Comparison of ENCODE assay signal across 15 mouse cellular contexts in the genomic region with DNA sequence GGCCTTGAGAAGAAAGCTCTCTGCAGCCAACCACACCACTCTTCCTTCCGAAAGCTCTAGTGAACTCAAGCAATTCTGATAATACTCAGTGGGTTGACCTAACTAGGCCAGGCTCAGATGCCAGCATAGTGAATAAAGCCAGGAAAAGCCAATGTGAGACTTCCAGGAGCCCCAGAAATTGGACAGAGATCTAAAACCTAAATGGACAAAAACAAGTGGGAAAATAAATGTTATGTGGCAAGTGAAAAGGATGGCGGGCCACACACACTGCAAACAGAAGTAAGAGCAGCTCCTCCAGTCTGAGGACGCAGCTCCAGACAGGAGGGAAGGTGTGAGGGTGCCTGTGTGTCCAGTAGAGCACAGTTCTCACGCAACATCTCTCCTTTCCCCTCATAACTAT. TPM values are rescaled to one million over a fixed set of nuclear protein-coding genes. Genes with fewer than 3 reads are reported as not detected.
"Had no signal": no experiment of that assay in that cellular context is flagged by ENCODE, and none has a peak within 500 bp of the region (broad histone marks: within the 10 kb centered on the region; RNA-seq: fewer than 3 reads in every experiment).

No protein-coding gene starts in this region.

- H3K9me3 ChIP-seq: limb, embryonic 10.5 days; liver, embryonic 15.5 days had no signal

- H3K4me1 ChIP-seq: liver, embryonic 15.5 days had no signal

- H3K9ac ChIP-seq: liver, embryonic 15.5 days had no signal

- H3K36me3 ChIP-seq: limb, embryonic 10.5 days; liver, embryonic 15.5 days had no signal

- H3K4me3 ChIP-seq: layer of hippocampus, adult 2 months; left cerebral cortex, adult 2 months; limb, embryonic 10.5 days; liver, embryonic 15.5 days had no signal

- DNase-seq: kidney, postnatal 10 days; kidney, postnatal 4 days; lung, adult 2 months; lung, postnatal 36 days; thymus, postnatal 4 days had no signal

- ATAC-seq: lung, postnatal 0 days had no signal

- H3K27ac ChIP-seq: layer of hippocampus, adult 2 months; left cerebral cortex, adult 2 months; limb, embryonic 10.5 days; liver, embryonic 15.5 days; stomach, postnatal 0 days had no signal

- H3K27me3 ChIP-seq: liver, embryonic 15.5 days had no signal

- H3K4me2 ChIP-seq: liver, embryonic 11.5 days; liver, embryonic 15.5 days had no signal

RNA-seq across cellular contexts. Expression of a gene that starts 26.7 kb away (rescaled TPM):
- polyA plus RNA-seq: kidney, embryonic 14.5 days; limb, embryonic 10.5 days; liver, embryonic 11.5 days; liver, embryonic 15.5 days; lung, adult 2 months; lung, postnatal 0 days; midbrain, postnatal 0 days; neural tube, embryonic 14.5 days; stomach, postnatal 0 days had no signal
